Mouse (Mus musculus): Measurements from ENCODE around the gene Nos3.

- TF ChIP-seq CTCF (conservative IDR thresholded peaks at IDR 0.05 in 1 of 2, IDR thresholded peaks at IDR 0.05 in 1 of 2; ENCODE audit: low read depth in 2 of 2, low read length in 2 of 2) (no peak), POLR2A (IDR thresholded peaks at IDR 0.05; ENCODE audit: low read depth, low read length) (no peak), JUND (conservative IDR thresholded peaks at IDR 0.05; ENCODE audit: low read depth, low read length) (no peak), MXI1 (IDR thresholded peaks at IDR 0.05; ENCODE audit: low read depth, low read length) (no peak), UBTF (IDR thresholded peaks at IDR 0.05; ENCODE audit: low read depth, low read length) (no peak), ZKSCAN1 (IDR thresholded peaks at IDR 0.05; ENCODE audit: borderline replicate concordance, low read depth, low read length) (no peak), MAX (IDR thresholded peaks at IDR 0.05; ENCODE audit: low read length) (no peak), GABPA (IDR thresholded peaks at IDR 0.05; ENCODE audit: insufficient replicate concordance, low read depth, low read length) (no peak), POLR2AphosphoS2 (IDR thresholded peaks at IDR 0.05; ENCODE audit: low read depth, low read length) (no peak)
Observed at GRCm38 (mm10) chr5:24401969-24402368, 37.4 kb downstream of the Nos3 start.

All from CH12.LX (cell line).